Mouse (Mus musculus) neural tube, embryonic 11.5 days (tissue): Measurements from ENCODE around the gene Flcn. TPM values are rescaled to one million over a fixed set of nuclear protein-coding genes. Genes with fewer than 3 reads are reported as not detected.
"Not testable (repeated sequence)": the region's sequence is repeated elsewhere in the genome, so short reads cannot be mapped to it uniquely, and the experiment has no call there.

Source experiments
- ATAC-seq: fragments of 200-750 bp; cut with Nextera tagmentation; 2 replicates; pipeline ENCODE4 v1.8.0; 2017; ENCODE audit warnings: moderate number of reproducible peaks, mild to moderate bottlenecking, moderate TSS enrichment, moderate library complexity; ENCODE audit not compliant: insufficient read depth, low FRiP score, low TSS enrichment
- DNase-seq: peaks from one replicate; pipeline ENCODE4 v3.0.0-alpha.2; 2015; ENCODE audit warnings: low spot score
- H3K27ac ChIP-seq: fragments of 300-500 bp; sonication (generic); 2 replicates; pipeline ENCODE4 v1.5.1; 2014; ENCODE audit warnings: low read depth, mild to moderate bottlenecking, low read length
- H3K27me3 ChIP-seq: fragments of 300-500 bp; sonication (generic); 2 replicates; pipeline ENCODE4 v1.6.1; 2014; ENCODE audit warnings: mild to moderate bottlenecking, low read length, mixed read lengths; ENCODE audit not compliant: control insufficient read depth, insufficient read depth
- H3K36me3 ChIP-seq: fragments of 300-500 bp; sonication (generic); 2 replicates; pipeline ENCODE4 v1.6.1; 2014; ENCODE audit warnings: mild to moderate bottlenecking, low read length, moderate library complexity, mixed read lengths; ENCODE audit not compliant: control insufficient read depth, insufficient read depth
- H3K4me1 ChIP-seq: fragments of 300-500 bp; sonication (generic); 2 replicates; pipeline ENCODE4 v1.6.1; 2014; ENCODE audit warnings: low read length, mixed read lengths; ENCODE audit not compliant: control insufficient read depth, insufficient read depth
- H3K4me2 ChIP-seq: fragments of 300-500 bp; sonication (generic); 2 replicates; pipeline ENCODE4 v1.6.1; 2014; ENCODE audit warnings: low read depth, mild to moderate bottlenecking, moderate library complexity
- H3K4me3 ChIP-seq: fragments of 300-500 bp; sonication (generic); 2 replicates; pipeline ENCODE4 v1.5.1; 2014; ENCODE audit warnings: low read depth, low read length
- H3K9ac ChIP-seq: fragments of 300-500 bp; sonication (generic); 2 replicates; pipeline ENCODE4 v1.6.1; 2014; ENCODE audit warnings: mild to moderate bottlenecking, low read length
- H3K9me3 ChIP-seq: fragments of 300-500 bp; sonication (generic); 2 replicates; pipeline ENCODE4 v1.6.1; 2016; ENCODE audit warnings: low read length; ENCODE audit not compliant: control insufficient read depth
- WGBS: fragments of 180-500 bp; shearing (Covaris S2); extraction: QIAGEN DNeasy Blood & Tissue Kit; methylation state at CpG from one replicate; pipeline ENCODE4 v1.1.7; 2014; 5-methylcytosine and 5-hydroxymethylcytosine counted together
- polyA plus RNA-seq: library from polyadenylated mRNA; unstranded; fragments of >200 nt; fragmentation: Nextera tagmentation; extraction: Ambion mirVana; gene quantifications from 2 replicates; pipeline ENCODE4 v1.2.1, GENCODE M21; 2014

Gene Flcn
- polyA plus RNA-seq, 1 experiment from 2014 or later, result 30.9 TPM

- not testable (repeated sequence) for H3K27ac ChIP-seq, DNase-seq, H3K36me3 ChIP-seq, ATAC-seq, H3K27me3 ChIP-seq, H3K9ac ChIP-seq, H3K4me3 ChIP-seq, H3K9me3 ChIP-seq, H3K4me2 ChIP-seq
- peaks cover 13% of the 10 kb centered on the region; the same call in 1 of the 2 replicates for H3K4me1 ChIP-seq
- WGBS, result no CpG with 5 or more reads among the region's 1 CpGs
Observed at GRCm38 (mm10) chr11:59837789-59838188, 28.0 kb upstream of the Flcn start.

DNA sequence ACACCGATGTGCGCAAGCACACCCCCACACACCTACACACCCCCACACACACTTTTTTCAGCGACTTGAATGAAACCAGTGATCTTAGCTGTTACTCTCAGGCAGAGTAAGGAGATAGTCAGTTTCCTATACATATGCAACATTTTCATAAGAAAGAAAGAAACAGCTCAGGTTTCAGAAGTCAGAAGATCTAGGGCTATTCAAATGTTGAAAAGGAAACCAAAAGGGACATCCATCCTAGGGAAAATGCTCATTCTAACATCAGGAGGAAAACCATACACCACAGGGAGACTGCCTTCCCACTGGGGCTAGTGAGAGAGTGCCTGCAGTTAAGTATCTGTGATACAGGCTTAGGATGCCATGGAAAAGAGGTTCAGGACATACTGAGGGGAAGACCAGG is 11.8 kb upstream of the Flcn start:
- whole genome bisulfite sequencing, result 90% methylated on average over 3 of the region's 3 CpGs
- Histone ChIP-seq H3K27me3 (no peaks in the 10 kb centered on the region), H3K27ac (no peak overlapping the region), H3K4me3 (no peak overlapping the region), H3K4me2 (no peak overlapping the region), H3K9me3 (no peaks in the 10 kb centered on the region), H3K9ac (no peak overlapping the region), H3K4me1 (no peaks in the 10 kb centered on the region), H3K36me3 (peaks cover 25% of the 10 kb centered on the region)
- ATAC-seq, result no peak
- no peak for DNase-seq

- no peaks in the 10 kb centered on the region for H3K9me3 ChIP-seq
- ATAC-seq, result no peak
- H3K4me1 ChIP-seq, result no peaks in the 10 kb centered on the region
- H3K4me3 ChIP-seq, result no peak overlapping the region
- H3K36me3 ChIP-seq, result peaks cover 14% of the 10 kb centered on the region
- H3K9ac ChIP-seq, result no peak overlapping the region
- DNase-seq, result no peak
- no peak overlapping the region for H3K27ac ChIP-seq
- H3K27me3 ChIP-seq, result no peaks in the 10 kb centered on the region
- no peak overlapping the region for H3K4me2 ChIP-seq
- 94% methylated on average over 3 of the region's 3 CpGs for WGBS
Observed at GRCm38 (mm10) chr11:59817916-59818315, 8.1 kb upstream of the Flcn start.

- Histone ChIP-seq H3K9ac (no peak overlapping the region), H3K27ac (no peak overlapping the region), H3K36me3 (peaks cover 12% of the 10 kb centered on the region), H3K9me3 (no peaks in the 10 kb centered on the region), H3K27me3 (no peaks in the 10 kb centered on the region), H3K4me3 (no peak overlapping the region), H3K4me2 (no peak overlapping the region), H3K4me1 (no peaks in the 10 kb centered on the region)
- DNase-seq, result no peak
- ATAC-seq, result no peak
- WGBS, result 91% methylated on average over 6 of the region's 6 CpGs
Observed at GRCm38 (mm10) chr11:59815482-59816065, 5.8 kb upstream of the Flcn start.

GRCm38 (mm10) chr11:59814936-59815335 is 5.1 kb upstream of the Flcn start:
- no peak overlapping the region for H3K27ac ChIP-seq
- H3K36me3 ChIP-seq, result peaks cover 12% of the 10 kb centered on the region
- ATAC-seq, result no peak
- H3K9me3 ChIP-seq, result no peaks in the 10 kb centered on the region
- H3K27me3 ChIP-seq, result no peaks in the 10 kb centered on the region
- H3K4me3 ChIP-seq, result no peak overlapping the region
- WGBS, result 81% methylated on average over 6 of the region's 6 CpGs
- no peak for DNase-seq
- no peak overlapping the region for H3K4me2 ChIP-seq
- H3K9ac ChIP-seq, result no peak overlapping the region
- H3K4me1 ChIP-seq, result no peaks in the 10 kb centered on the region

DNA sequence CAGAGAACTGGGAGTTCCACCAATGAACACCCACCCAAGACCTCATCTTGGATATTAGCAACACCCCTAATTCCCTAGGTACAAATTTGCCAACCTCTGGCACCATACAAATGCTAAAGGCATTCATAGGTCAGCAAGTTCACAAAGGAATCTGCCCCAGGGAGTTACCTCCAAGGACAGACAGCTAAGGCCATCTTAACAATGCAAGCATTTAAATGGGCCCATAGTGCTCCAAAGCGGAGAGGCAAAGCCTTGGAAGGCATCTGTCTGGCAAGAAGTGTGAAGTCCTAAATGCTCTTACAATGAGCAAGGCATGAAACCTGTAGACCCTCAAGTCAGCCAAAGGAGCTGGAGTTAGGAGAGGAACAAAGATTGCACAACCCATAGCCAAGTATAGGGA is 4.5 kb upstream of the Flcn start:
- no peaks in the 10 kb centered on the region for H3K9me3 ChIP-seq
- no peaks in the 10 kb centered on the region for H3K27me3 ChIP-seq
- no peak overlapping the region for H3K27ac ChIP-seq
- ATAC-seq (no peak), DNase-seq (no peak)
- 76% methylated on average over 1 of the region's 1 CpGs for WGBS
- H3K4me2 ChIP-seq, result no peak overlapping the region
- H3K36me3 ChIP-seq, result peaks cover 7% of the 10 kb centered on the region
- H3K4me3 ChIP-seq, result no peak overlapping the region
- H3K9ac ChIP-seq, result no peak overlapping the region
- no peaks in the 10 kb centered on the region for H3K4me1 ChIP-seq

DNA sequence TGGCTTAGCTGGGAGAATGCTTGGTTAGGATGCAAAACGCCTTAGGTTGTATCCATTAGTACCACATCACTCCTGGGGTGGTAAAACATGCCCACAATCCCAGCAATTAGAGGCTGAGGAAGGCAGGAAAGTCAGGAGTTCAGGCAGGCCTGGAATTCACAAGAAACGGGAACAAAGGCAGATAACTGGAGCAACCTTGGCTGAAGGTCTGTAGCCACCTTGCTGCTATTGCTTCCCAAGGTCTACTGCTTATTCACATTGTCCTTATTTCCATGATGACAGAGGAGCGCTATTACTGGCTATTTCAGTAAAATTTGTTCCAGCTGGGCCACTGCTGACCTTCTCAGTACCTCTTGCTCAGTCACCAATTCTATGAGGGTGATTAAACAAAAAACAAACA is 3.5 kb upstream of the Flcn start:
- 66% methylated on average over 3 of the region's 3 CpGs for WGBS
- Histone ChIP-seq H3K27ac (no peak overlapping the region), H3K4me3 (no peak overlapping the region), H3K9me3 (no peaks in the 10 kb centered on the region), H3K4me2 (no peak overlapping the region), H3K36me3 (0 out of 2 replicates have a peak, but pooled peaks cover under 1% of the 10 kb centered on the region), H3K9ac (no peak overlapping the region), H3K4me1 (peaks cover 8% of the 10 kb centered on the region; the same call in 1 of the 2 replicates), H3K27me3 (no peaks in the 10 kb centered on the region)
- DNase-seq (no peak), ATAC-seq (no peak)

DNA sequence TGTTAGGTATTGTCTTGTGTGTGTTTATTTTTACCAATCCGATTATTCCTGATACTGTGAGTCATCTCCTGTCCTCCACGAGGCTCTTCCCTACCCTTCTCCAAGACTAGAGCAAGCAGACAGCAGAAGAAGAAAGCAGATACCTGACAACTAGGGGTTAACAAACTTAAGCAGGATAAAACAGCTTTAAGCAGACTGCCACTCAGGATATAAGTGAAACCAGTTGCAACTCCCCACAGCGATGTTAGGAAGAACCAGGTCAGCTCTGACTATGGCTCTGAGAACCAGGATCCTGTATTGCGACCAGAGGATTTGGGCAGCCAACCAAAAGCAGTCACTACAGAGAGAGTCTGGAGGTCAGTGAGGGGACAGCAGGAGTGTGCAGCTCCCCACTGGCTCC is 1.4 kb upstream of the Flcn start:
- H3K36me3 ChIP-seq, result no peaks in the 10 kb centered on the region; the same call in 1 of the 2 replicates
- no peak overlapping the region for H3K4me3 ChIP-seq
- no peaks in the 10 kb centered on the region for H3K27me3 ChIP-seq
- ATAC-seq (no peak), DNase-seq (no peak)
- H3K27ac ChIP-seq, result no peak overlapping the region
- no peak overlapping the region for H3K4me2 ChIP-seq
- H3K9ac ChIP-seq, result no peak overlapping the region
- peaks cover 8% of the 10 kb centered on the region; the same call in 1 of the 2 replicates for H3K4me1 ChIP-seq
- no peaks in the 10 kb centered on the region for H3K9me3 ChIP-seq
- WGBS, result 83% methylated on average over 4 of the region's 4 CpGs

DNA sequence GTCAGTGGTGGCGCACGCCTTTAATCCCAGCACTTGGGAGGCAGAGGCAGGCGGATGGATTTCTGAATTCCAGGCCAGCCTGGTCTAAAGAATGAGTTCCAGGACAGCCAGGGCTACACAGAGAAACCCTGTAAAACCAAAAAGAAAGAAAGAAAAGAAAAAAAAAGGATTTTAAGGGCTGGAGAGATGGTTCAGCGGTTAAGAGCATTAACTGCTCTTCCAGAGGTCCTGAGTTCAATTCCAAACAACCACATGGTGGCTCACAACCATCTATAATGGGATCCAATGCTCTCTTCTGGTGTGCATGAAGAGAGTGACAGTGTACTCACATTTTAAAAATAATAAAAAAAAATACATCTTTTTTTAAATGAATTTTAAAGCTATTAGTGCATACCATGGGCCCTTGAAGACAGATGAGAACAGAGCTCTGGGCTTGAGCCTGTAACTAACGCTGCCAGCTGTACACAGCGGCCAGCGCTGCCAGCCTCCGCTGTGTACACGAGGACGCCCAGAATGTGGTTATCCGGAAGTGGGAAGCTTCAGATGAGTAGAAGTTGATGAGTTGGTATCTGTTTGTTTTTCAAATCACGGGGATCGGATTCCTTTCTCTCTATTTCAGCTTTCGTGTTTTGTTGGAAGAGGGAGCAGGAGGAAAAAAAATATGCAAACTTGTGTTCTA is 803 bp upstream of the Flcn start:
- no peaks in the 10 kb centered on the region for H3K27me3 ChIP-seq
- 0 out of 2 replicates have a peak, but pooled peaks have one; percentile 5 for ATAC-seq
- 68% methylated on average over 14 of the region's 14 CpGs for WGBS

More for the DNA sequence above, 803 bp upstream of the Flcn start:
- peaks cover 8% of the 10 kb centered on the region; the same call in 1 of the 2 replicates for H3K4me1 ChIP-seq
- peak overlapping the region; percentile 98 for H3K9ac ChIP-seq
- H3K9me3 ChIP-seq, result no peaks in the 10 kb centered on the region
- DNase-seq, result no peak
- peak overlapping the region; percentile 76 for H3K4me3 ChIP-seq
- H3K4me2 ChIP-seq, result peak overlapping the region; percentile 65
- peaks cover 2% of the 10 kb centered on the region for H3K36me3 ChIP-seq
- H3K27ac ChIP-seq, result no peak overlapping the region
